Mouse (Mus musculus) small intestine, adult 2 months (tissue): ENCODE measurements around the gene Tnip2. TPM values are rescaled to one million over a fixed set of nuclear protein-coding genes. Genes with fewer than 3 reads are reported as not detected.

Experiments used
- H3K27ac ChIP-seq: fragments of 200-500 bp; 2 replicates; pipeline ENCODE4 v1.5.1; 2012; ENCODE audit warnings: low read depth, low read length, control low read depth, inconsistent platforms; ENCODE audit not compliant: insufficient read depth
- H3K27me3 ChIP-seq: fragments of 200-500 bp; 2 replicates; pipeline ENCODE4 v1.6.1; 2012; ENCODE audit warnings: mild to moderate bottlenecking, moderate library complexity, low read length, inconsistent platforms; ENCODE audit not compliant: control insufficient read depth, insufficient read depth
- H3K36me3 ChIP-seq: fragments of 200-500 bp; 2 replicates; pipeline ENCODE4 v1.6.1; 2012; ENCODE audit warnings: mild to moderate bottlenecking, low read length, control low read depth, inconsistent platforms; ENCODE audit not compliant: control insufficient read depth, insufficient read depth
- H3K4me1 ChIP-seq: fragments of 200-500 bp; 2 replicates; pipeline ENCODE4 v1.6.1; 2012; ENCODE audit warnings: low read length, inconsistent platforms, mixed read lengths; ENCODE audit not compliant: control insufficient read depth, insufficient read depth, insufficient read length
- H3K4me3 ChIP-seq: fragments of 200-500 bp; 2 replicates; pipeline ENCODE4 v1.5.1; 2012; ENCODE audit warnings: low read depth, mild to moderate bottlenecking, control low read depth, inconsistent platforms, low read length, moderate library complexity
- CTCF ChIP-seq: fragments of 200-500 bp; IDR thresholded peaks from 2 replicates; pipeline ENCODE4 v1.5.1; 2012; ENCODE audit warnings: low read depth, mild to moderate bottlenecking, control low read depth, inconsistent platforms, low read length, moderate library complexity, mixed read lengths; ENCODE audit not compliant: insufficient replicate concordance, insufficient read length; ENCODE audit errors: extremely low read depth
- POLR2A ChIP-seq: fragments of 200-500 bp; IDR thresholded peaks from 2 replicates; pipeline ENCODE4 v1.6.1; 2012; ENCODE audit warnings: low read depth, mild to moderate bottlenecking, control low read depth, inconsistent platforms, low read length, moderate library complexity
- WGBS: fragments of 180-500 bp; shearing (Covaris S2); methylation state at CpG from one replicate; pipeline ENCODE4 v1.1.7; 2018; 5-methylcytosine and 5-hydroxymethylcytosine counted together
- polyA plus RNA-seq: library from polyadenylated mRNA; depleted of rRNA; stranded (reverse); fragments of >200 nt; gene quantifications from 2 replicates; pipeline ENCODE4 v1.2.3, GENCODE M21; 2012

Tnip2 gene
- polyA plus RNA-seq, 1 experiment = 13.8 TPM

DNA sequence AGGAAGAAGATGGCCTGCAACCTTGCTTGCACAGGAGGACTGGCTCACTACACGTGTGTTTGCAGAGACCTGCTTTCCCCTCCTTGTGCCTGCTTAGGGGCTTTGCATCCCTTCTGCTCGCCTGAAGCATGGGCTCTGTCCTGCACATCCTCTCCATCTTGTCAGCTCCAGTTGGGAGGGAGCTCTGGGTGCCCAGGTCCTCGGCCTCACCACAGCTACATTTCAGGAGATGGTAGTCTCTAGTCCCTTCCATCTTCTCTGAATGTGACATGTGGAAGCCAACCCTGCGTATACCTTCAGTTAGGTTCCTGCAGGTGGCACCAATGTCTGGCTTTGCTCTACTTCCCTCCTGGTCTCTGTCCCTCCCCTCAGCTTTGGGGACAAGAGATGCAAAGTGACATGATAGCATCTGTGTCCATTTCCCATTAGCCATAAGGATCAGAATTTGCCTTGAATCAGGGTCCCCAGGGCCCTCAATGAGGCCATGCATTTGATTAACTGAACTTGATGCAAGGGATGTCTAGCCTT lies 10.2 kb upstream of the Tnip2 start:
- Histone ChIP-seq H3K27me3 (no peaks in the 10 kb centered on the region), H3K4me3 (no peak overlapping the region), H3K36me3 (no peaks in the 10 kb centered on the region), H3K4me1 (peaks cover 27% of the 10 kb centered on the region), H3K27ac (0 out of 2 replicates have a peak overlapping the region, but pooled peaks have one; percentile 16)
- 58% methylated on average over 4 of the region's 4 CpGs for WGBS
- TF ChIP-seq CTCF (no peak), POLR2A (no peak)

DNA sequence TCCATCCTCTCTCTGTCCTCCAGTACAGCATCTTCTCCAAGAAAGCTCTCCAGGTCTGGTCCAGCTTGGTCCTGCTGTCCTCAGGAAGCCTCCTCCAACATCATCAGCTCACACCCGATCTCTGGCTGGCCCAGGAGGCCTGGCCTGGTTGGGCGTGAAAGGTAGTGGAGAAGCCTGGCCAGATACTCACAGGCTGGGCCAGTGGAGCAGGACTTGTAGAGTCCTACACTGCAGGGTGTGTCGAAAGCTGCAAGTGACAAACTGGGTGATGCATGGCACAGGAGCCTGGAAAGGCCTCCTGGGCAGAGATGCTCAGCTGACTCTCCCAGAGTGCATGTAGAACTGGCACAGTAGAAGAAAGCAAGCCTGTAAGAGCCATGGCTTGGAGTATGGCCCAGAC lies 7.5 kb upstream of the Tnip2 start:
- Histone ChIP-seq H3K36me3 (no peaks in the 10 kb centered on the region), H3K4me3 (no peak overlapping the region), H3K4me1 (peaks cover 6% of the 10 kb centered on the region), H3K27ac (peak overlapping the region; percentile 76), H3K27me3 (no peaks in the 10 kb centered on the region)
- 77% methylated on average over 3 of the region's 3 CpGs for WGBS
- TF ChIP-seq CTCF (no peak), POLR2A (no peak)

DNA sequence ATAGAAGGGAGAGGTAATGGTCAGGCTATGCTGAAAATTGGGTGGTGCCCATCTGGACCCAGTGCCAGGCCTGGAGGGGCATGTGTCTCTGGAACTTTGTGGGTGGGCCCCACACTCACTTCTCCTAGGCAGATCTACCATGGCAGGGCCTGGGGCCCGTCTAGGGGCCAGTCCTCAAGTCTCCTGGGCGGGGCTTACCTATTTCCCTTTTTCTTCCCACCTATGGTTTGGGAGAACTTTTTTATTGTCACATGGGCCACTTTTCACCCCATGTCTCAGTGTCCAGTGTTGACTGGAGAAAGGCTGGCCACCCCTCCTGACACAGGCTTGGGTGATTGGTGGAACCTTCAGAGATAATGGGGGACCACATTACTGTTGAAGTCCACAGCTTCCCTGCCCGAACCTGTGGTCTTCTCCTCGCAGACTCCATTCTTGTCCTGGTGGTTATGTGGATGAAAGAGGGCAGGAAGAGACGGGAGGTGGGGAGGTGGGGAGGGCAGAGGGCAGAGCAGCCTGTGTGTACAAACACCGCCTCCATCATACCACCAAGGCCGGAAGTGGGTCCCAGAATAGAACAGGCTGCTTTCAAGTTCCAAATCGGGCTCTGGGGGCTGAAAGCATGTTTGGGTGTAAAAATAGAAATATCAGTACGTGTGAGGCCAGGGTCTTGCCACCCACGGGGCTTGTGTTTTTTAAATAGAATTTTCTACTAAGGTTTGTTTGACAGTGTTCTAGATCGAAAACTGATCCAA lies 6.8 kb upstream of the Tnip2 start:
- Histone ChIP-seq H3K27me3 (no peaks in the 10 kb centered on the region), H3K4me3 (no peak overlapping the region), H3K36me3 (no peaks in the 10 kb centered on the region), H3K4me1 (peaks cover 6% of the 10 kb centered on the region), H3K27ac (peak overlapping the region; percentile 76)
- 76% methylated on average over 11 of the region's 11 CpGs for WGBS
- no peak for TF ChIP-seq CTCF
- no peak for TF ChIP-seq POLR2A

DNA sequence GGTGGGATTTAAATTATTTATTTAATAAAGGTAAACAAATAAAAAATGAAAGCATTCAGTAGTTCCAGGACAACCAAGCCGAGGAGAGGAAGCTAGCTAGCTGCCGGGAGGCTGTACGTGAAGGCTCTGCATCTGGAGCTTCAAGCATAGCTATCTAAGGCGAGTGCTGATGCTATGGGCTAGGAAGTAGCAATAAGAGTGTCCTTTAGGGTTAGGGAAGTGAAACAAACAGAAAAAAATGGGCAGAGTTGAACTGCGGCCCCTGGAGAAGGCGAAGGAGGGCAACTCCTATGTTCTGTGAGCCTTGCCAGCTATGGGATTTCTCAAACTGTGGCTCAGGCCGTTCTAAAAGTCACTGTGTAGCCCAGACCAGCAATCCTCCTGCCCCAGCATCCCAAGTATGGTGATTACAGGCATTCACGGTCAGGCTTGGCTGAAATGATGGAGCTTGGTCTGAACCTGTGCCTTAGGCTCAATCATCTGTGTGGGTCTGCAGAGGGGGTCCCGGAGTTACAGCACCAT lies 5.7 kb upstream of the Tnip2 start:
- peak overlapping the region; percentile 44 for H3K27ac ChIP-seq
- no peaks in the 10 kb centered on the region for H3K36me3 ChIP-seq
- H3K4me1 ChIP-seq = peaks cover 6% of the 10 kb centered on the region
- H3K4me3 ChIP-seq = no peak overlapping the region
- TF ChIP-seq POLR2A (no peak), CTCF (no peak)
- WGBS = 84% methylated on average over 9 of the region's 9 CpGs
- no peaks in the 10 kb centered on the region for H3K27me3 ChIP-seq

DNA sequence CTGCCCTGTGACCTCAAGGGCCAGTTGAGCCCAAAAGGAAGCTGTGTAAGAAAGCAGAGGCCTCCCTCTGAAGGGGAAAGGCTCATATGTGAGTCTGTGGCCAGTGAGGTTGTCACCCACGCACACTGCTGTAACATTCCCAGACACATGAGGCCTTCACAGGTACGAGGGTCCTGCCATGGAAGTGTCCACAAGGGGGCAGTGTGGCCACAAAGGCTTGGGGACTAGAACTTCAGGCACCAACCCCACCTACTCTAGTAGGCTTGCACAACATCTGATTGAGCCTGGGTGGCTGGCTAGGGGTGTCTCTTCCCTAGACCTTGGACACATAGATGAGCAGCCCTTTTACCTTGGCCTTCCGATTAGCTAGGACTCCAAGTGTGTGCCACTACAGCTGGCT lies 4.1 kb upstream of the Tnip2 start:
- Histone ChIP-seq H3K27me3 (no peaks in the 10 kb centered on the region), H3K4me1 (peaks cover 10% of the 10 kb centered on the region), H3K4me3 (no peak overlapping the region), H3K36me3 (no peaks in the 10 kb centered on the region), H3K27ac (no peak overlapping the region)
- no peak for TF ChIP-seq POLR2A
- TF ChIP-seq CTCF = peak; percentile 90
- WGBS = 23% methylated on average over 3 of the region's 3 CpGs

DNA sequence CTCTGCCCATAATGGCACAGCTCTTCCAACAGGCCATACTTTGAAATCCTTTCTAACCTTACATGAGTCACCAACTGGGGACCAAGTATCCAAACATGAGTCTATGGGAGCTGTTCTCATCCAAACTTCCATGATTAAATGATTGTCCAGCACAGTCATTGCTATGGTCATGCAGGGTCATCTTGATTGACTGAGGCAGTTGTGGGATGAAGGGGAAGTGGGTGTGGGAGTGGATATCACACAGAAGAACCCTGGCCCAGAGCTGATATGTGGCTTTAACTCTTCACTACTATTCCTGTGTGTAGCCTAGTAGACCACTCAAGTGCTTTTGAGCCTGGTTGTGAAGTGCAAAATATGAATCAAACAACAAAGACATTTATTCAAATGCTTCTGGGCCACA lies 1.3 kb upstream of the Tnip2 start:
- Histone ChIP-seq H3K4me3 (no peak overlapping the region), H3K27ac (no peak overlapping the region), H3K4me1 (peaks cover 5% of the 10 kb centered on the region; the same call in 1 of the 2 replicates), H3K27me3 (no peaks in the 10 kb centered on the region), H3K36me3 (no peaks in the 10 kb centered on the region)
- TF ChIP-seq POLR2A (no peak), CTCF (no peak)

DNA sequence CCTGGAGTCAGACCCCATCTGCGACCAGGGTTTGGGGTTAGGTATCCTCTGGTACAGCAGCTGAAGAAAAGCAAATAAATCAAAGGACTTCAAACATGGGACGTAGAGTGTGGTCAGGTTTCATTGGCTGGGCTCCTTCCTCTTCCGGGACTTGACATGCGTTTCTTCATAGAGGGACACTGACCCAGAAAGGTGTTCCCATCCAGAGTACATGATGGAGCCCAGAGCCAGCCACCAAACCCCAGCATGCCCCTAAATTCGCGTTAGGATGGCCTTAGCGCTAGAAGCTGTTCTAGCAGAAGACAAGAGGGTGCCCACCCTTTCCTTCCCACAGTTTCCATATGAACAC lies 401 bp upstream of the Tnip2 start:
- Histone ChIP-seq H3K27me3 (no peaks in the 10 kb centered on the region), H3K4me1 (peaks cover 5% of the 10 kb centered on the region; the same call in 1 of the 2 replicates), H3K27ac (peak overlapping the region; percentile 30), H3K4me3 (peak overlapping the region; percentile 81), H3K36me3 (no peaks in the 10 kb centered on the region)
- 9% methylated on average over 7 of the region's 7 CpGs for WGBS
- TF ChIP-seq CTCF (no peak), POLR2A (no peak)
